Mouse (Mus musculus): ENCODE results near the gene S100a11. TPM values are rescaled to one million over a fixed set of nuclear protein-coding genes. Genes with fewer than 3 reads are reported as not detected.

The S100a11 gene
- 9.8 and 17.1 TPM in 2 replicates for total RNA-seq (2014; rRNA removed)
- 169 and 172 TPM in 2 replicates for polyA plus RNA-seq (2015; fragmentation: Nextera tagmentation; extraction: Ambion mirVana)

- DNase-seq: peak; percentile 43
- WGBS: 3% methylated on average over 38 of the region's 38 CpGs
- H3K4me1 ChIP-seq (ENCODE audit: insufficient read depth): peaks cover 11% of the 10 kb centered on the region; the same call in 1 of the 2 replicates
These were observed at the start of gene S100a11 for GRCm38 (mm10) chr3:93520330-93521193. Gene S100a11 (plus strand): TSS chr3:93520488.

GRCm38 (mm10) chr3:93480053-93480452 is 40.2 kb upstream of the S100a11 start:
- Histone ChIP-seq H3K27me3 (ENCODE audit: insufficient read depth, low read length) (no peaks in the 10 kb centered on the region), H3K4me3 (ENCODE audit: low read depth, low read length) (no peak overlapping the region), H3K4me2 (ENCODE audit: low read depth) (no peak overlapping the region), H3K9ac (no peak overlapping the region), H3K27ac (ENCODE audit: low read depth, low read length) (no peak overlapping the region), H3K4me1 (ENCODE audit: insufficient read depth) (no peaks in the 10 kb centered on the region), H3K9me3 (ENCODE audit: low read length) (no peaks in the 10 kb centered on the region), H3K36me3 (ENCODE audit: insufficient read depth) (no peaks in the 10 kb centered on the region)
- 92% methylated on average over 1 of the region's 1 CpGs for WGBS
- no peak for TF ChIP-seq CTCF (IDR thresholded peaks at IDR 0.05; ENCODE audit: low read depth)
- DNase-seq: no peak
- ATAC-seq: no peak

More at GRCm38 (mm10) chr3:93520330-93521193, at the start of gene S100a11:
- no peaks in the 10 kb centered on the region for H3K36me3 ChIP-seq (ENCODE audit: insufficient read depth)
- no peak within 1 kb of the TSS for H3K27ac ChIP-seq (ENCODE audit: low read depth, low read length)
- peak; percentile 72 for ATAC-seq
- peak within 1 kb of the TSS; percentile 54 for H3K9ac ChIP-seq
- H3K4me2 ChIP-seq (ENCODE audit: low read depth): peak within 1 kb of the TSS; percentile 81
- H3K4me3 ChIP-seq (ENCODE audit: low read depth, low read length): peak within 1 kb of the TSS; percentile 42
- H3K9me3 ChIP-seq (ENCODE audit: low read length): no peaks in the 10 kb centered on the region
- no peak for TF ChIP-seq CTCF (IDR thresholded peaks at IDR 0.05; ENCODE audit: low read depth)
- H3K27me3 ChIP-seq (ENCODE audit: insufficient read depth, low read length): no peaks in the 10 kb centered on the region; the same call in 1 of the 2 replicates

GRCm38 (mm10) chr3:93481982-93482616 is 38.2 kb upstream of the S100a11 start:
- WGBS: 75% methylated on average over 2 of the region's 2 CpGs
- no peak overlapping the region for H3K9ac ChIP-seq
- no peak overlapping the region for H3K4me2 ChIP-seq (ENCODE audit: low read depth)
- H3K27ac ChIP-seq (ENCODE audit: low read depth, low read length): no peak overlapping the region
- DNase-seq (no peak), ATAC-seq (no peak)
- H3K4me1 ChIP-seq (ENCODE audit: insufficient read depth): no peaks in the 10 kb centered on the region
- no peak overlapping the region for H3K4me3 ChIP-seq (ENCODE audit: low read depth, low read length)
- TF ChIP-seq CTCF (IDR thresholded peaks at IDR 0.05; ENCODE audit: low read depth): no peak
- H3K36me3 ChIP-seq (ENCODE audit: insufficient read depth): no peaks in the 10 kb centered on the region
- no peaks in the 10 kb centered on the region for H3K9me3 ChIP-seq (ENCODE audit: low read length)
- no peaks in the 10 kb centered on the region for H3K27me3 ChIP-seq (ENCODE audit: insufficient read depth, low read length)

- ATAC-seq (no peak), DNase-seq (no peak)
- no peaks in the 10 kb centered on the region for H3K27me3 ChIP-seq (ENCODE audit: insufficient read depth, low read length)
- H3K4me1 ChIP-seq (ENCODE audit: insufficient read depth): no peaks in the 10 kb centered on the region
- H3K9me3 ChIP-seq (ENCODE audit: low read length): no peaks in the 10 kb centered on the region
- 92% methylated on average over 3 of the region's 3 CpGs for WGBS
- no peak overlapping the region for H3K4me2 ChIP-seq (ENCODE audit: low read depth)
- no peak overlapping the region for H3K9ac ChIP-seq
- H3K36me3 ChIP-seq (ENCODE audit: insufficient read depth): no peaks in the 10 kb centered on the region
- H3K4me3 ChIP-seq (ENCODE audit: low read depth, low read length): no peak overlapping the region
- TF ChIP-seq CTCF (IDR thresholded peaks at IDR 0.05; ENCODE audit: low read depth): no peak
- H3K27ac ChIP-seq (ENCODE audit: low read depth, low read length): no peak overlapping the region
These were observed 34.7 kb upstream of the S100a11 start for GRCm38 (mm10) chr3:93485611-93486010.

GRCm38 (mm10) chr3:93488541-93488940 is 31.7 kb upstream of the S100a11 start:
- no peak for ATAC-seq

GRCm38 (mm10) chr3:93492176-93492575 is 28.1 kb upstream of the S100a11 start:
- DNase-seq: no peak
- no peak for ATAC-seq
- Histone ChIP-seq H3K4me2 (ENCODE audit: low read depth) (no peak overlapping the region), H3K27ac (ENCODE audit: low read depth, low read length) (no peak overlapping the region), H3K9me3 (ENCODE audit: low read length) (no peaks in the 10 kb centered on the region), H3K4me3 (ENCODE audit: low read depth, low read length) (no peak overlapping the region), H3K27me3 (ENCODE audit: insufficient read depth, low read length) (no peaks in the 10 kb centered on the region), H3K36me3 (ENCODE audit: insufficient read depth) (no peaks in the 10 kb centered on the region), H3K4me1 (ENCODE audit: insufficient read depth) (no peaks in the 10 kb centered on the region), H3K9ac (no peak overlapping the region)
- no peak for TF ChIP-seq CTCF (IDR thresholded peaks at IDR 0.05; ENCODE audit: low read depth)
- WGBS: 78% methylated on average over 3 of the region's 3 CpGs

More at GRCm38 (mm10) chr3:93488541-93488940, 31.7 kb upstream of the S100a11 start:
- Histone ChIP-seq H3K4me2 (ENCODE audit: low read depth) (no peak overlapping the region), H3K9me3 (ENCODE audit: low read length) (no peaks in the 10 kb centered on the region), H3K27ac (ENCODE audit: low read depth, low read length) (no peak overlapping the region), H3K9ac (no peak overlapping the region), H3K27me3 (ENCODE audit: insufficient read depth, low read length) (no peaks in the 10 kb centered on the region), H3K4me3 (ENCODE audit: low read depth, low read length) (no peak overlapping the region), H3K4me1 (ENCODE audit: insufficient read depth) (no peaks in the 10 kb centered on the region), H3K36me3 (ENCODE audit: insufficient read depth) (no peaks in the 10 kb centered on the region)
- 73% methylated on average over 2 of the region's 2 CpGs for WGBS
- no peak for DNase-seq
- no peak for TF ChIP-seq CTCF (IDR thresholded peaks at IDR 0.05; ENCODE audit: low read depth)

- Histone ChIP-seq H3K9ac (no peak overlapping the region), H3K4me1 (ENCODE audit: insufficient read depth) (no peaks in the 10 kb centered on the region), H3K27me3 (ENCODE audit: insufficient read depth, low read length) (no peaks in the 10 kb centered on the region), H3K4me3 (ENCODE audit: low read depth, low read length) (no peak overlapping the region), H3K9me3 (ENCODE audit: low read length) (no peaks in the 10 kb centered on the region), H3K36me3 (ENCODE audit: insufficient read depth) (no peaks in the 10 kb centered on the region), H3K27ac (ENCODE audit: low read depth, low read length) (no peak overlapping the region), H3K4me2 (ENCODE audit: low read depth) (no peak overlapping the region)
- WGBS: 1% methylated on average over 4 of the region's 4 CpGs
- peak; percentile 97 for ATAC-seq
- DNase-seq: peak; percentile 90
- peak; percentile 98 for TF ChIP-seq CTCF (IDR thresholded peaks at IDR 0.05; ENCODE audit: low read depth)
These were observed 26.3 kb upstream of the S100a11 start for GRCm38 (mm10) chr3:93493992-93494391.
